Mouse (Mus musculus) kidney, embryonic 15.5 days (tissue): ENCODE data around the gene Gm8720. TPM values are rescaled to one million over a fixed set of nuclear protein-coding genes. Genes with fewer than 3 reads are reported as not detected.
"Not testable (repeated sequence)": the region's sequence is repeated elsewhere in the genome, so short reads cannot be mapped to it uniquely, and the experiment has no call there.

Experiments used
- ATAC-seq: fragments of 200-750 bp; cut with Nextera tagmentation; replicated peaks from 2 replicates; pipeline ENCODE4 v1.8.0; 2017; ENCODE audit warnings: moderate TSS enrichment; ENCODE audit not compliant: low FRiP score
- H3K27ac ChIP-seq: fragments of 300-500 bp; sonication (generic); 2 replicates; pipeline ENCODE4 v1.5.1; 2015; ENCODE audit warnings: mild to moderate bottlenecking, inconsistent platforms
- H3K27me3 ChIP-seq: fragments of 300-500 bp; sonication (generic); 2 replicates; pipeline ENCODE4 v1.6.1; 2015; ENCODE audit warnings: inconsistent platforms
- H3K36me3 ChIP-seq: fragments of 300-500 bp; sonication (generic); 2 replicates; pipeline ENCODE4 v1.6.1; 2015; ENCODE audit warnings: inconsistent platforms
- H3K4me1 ChIP-seq: fragments of 300-500 bp; sonication (generic); 2 replicates; pipeline ENCODE4 v1.6.1; 2015; ENCODE audit warnings: inconsistent platforms
- H3K4me2 ChIP-seq: fragments of 300-500 bp; sonication (generic); 2 replicates; pipeline ENCODE4 v1.6.1; 2015; ENCODE audit warnings: moderate library complexity, mild to moderate bottlenecking, inconsistent platforms
- H3K4me3 ChIP-seq: fragments of 300-500 bp; sonication (generic); replicated peaks from 2 replicates; pipeline ENCODE4 v1.5.1; 2015; ENCODE audit warnings: mild to moderate bottlenecking, inconsistent platforms
- H3K9ac ChIP-seq: fragments of 300-500 bp; sonication (generic); 2 replicates; pipeline ENCODE4 v1.6.1; 2015; ENCODE audit warnings: mild to moderate bottlenecking, inconsistent platforms
- H3K9me3 ChIP-seq: fragments of 300-500 bp; sonication (generic); replicated peaks from 2 replicates; pipeline ENCODE4 v1.6.1; 2016; ENCODE audit warnings: inconsistent platforms
- WGBS: fragments of 180-500 bp; shearing (Covaris S2); methylation state at CpG from one replicate; pipeline ENCODE4 v1.1.7; 2015; ENCODE audit warnings: mixed read lengths; 5-methylcytosine and 5-hydroxymethylcytosine counted together
- polyA plus RNA-seq: library from polyadenylated mRNA; unstranded; fragments of >200 nt; fragmentation: Nextera tagmentation; extraction: Ambion mirVana; gene quantifications from 2 replicates; pipeline ENCODE4 v1.2.1, GENCODE M21; 2015

Gm8720 gene
- polyA plus RNA-seq = not detected in 2 replicates

- H3K9ac ChIP-seq, H3K27me3 ChIP-seq, H3K27ac ChIP-seq, ATAC-seq, H3K4me2 ChIP-seq, H3K4me1 ChIP-seq, H3K36me3 ChIP-seq, H3K9me3 ChIP-seq, H3K4me3 ChIP-seq: not testable (repeated sequence)
- WGBS = no CpG with 5 or more reads among the region's 1 CpGs
Observed at GRCm38 (mm10) chr7:23067356-23067755, at the start of gene Gm8720. Gene Gm8720, minus strand, starts transcription at chr7:23067456.

- ATAC-seq = not testable (repeated sequence)
- no CpG with 5 or more reads among the region's 1 CpGs for WGBS
Observed at GRCm38 (mm10) chr7:23055240-23055639, 12.0 kb downstream of the Gm8720 start, which contains the start of gene Vmn1r163. Gene Vmn1r163, plus strand, starts transcription at chr7:23055540.

GRCm38 (mm10) chr7:23019823-23020222 is 47.4 kb downstream of the Gm8720 start, which contains the start of gene Gm4216:
Gene Gm4216, minus strand, starts transcription at chr7:23019923.
- H3K4me1 ChIP-seq, H3K9ac ChIP-seq, H3K4me3 ChIP-seq, H3K27ac ChIP-seq, H3K27me3 ChIP-seq, ATAC-seq, H3K4me2 ChIP-seq, H3K36me3 ChIP-seq, H3K9me3 ChIP-seq: not testable (repeated sequence)
- WGBS = no CpG with 5 or more reads among the region's 3 CpGs

More at GRCm38 (mm10) chr7:23055240-23055639, 12.0 kb downstream of the Gm8720 start, which contains the start of gene Vmn1r163:
- H3K27me3 ChIP-seq, H3K9me3 ChIP-seq, H3K4me3 ChIP-seq, H3K4me1 ChIP-seq, H3K36me3 ChIP-seq, H3K9ac ChIP-seq, H3K4me2 ChIP-seq, H3K27ac ChIP-seq: not testable (repeated sequence)

Other genes with a start within 250 kb of the Gm8720 start
- gene Vmn1r159, start 223.9 kb downstream of the Gm8720 start, polyA plus RNA-seq = not detected in 2 replicates
- gene Vmn1r160, start 196.2 kb downstream of the Gm8720 start, polyA plus RNA-seq = not detected in 2 replicates
- gene Gm4214, start 82.8 kb downstream of the Gm8720 start, polyA plus RNA-seq = not detected in 2 replicates
- gene Gm4216, start 47.5 kb downstream of the Gm8720 start, polyA plus RNA-seq = not detected in 2 replicates
- not detected in 2 replicates for gene Vmn1r163, start 11.9 kb downstream of the Gm8720 start, polyA plus RNA-seq
- gene Gm10662, start 77.0 kb upstream of the Gm8720 start, polyA plus RNA-seq = not detected in 2 replicates
- not detected in 2 replicates for gene Vmn1r165, start 149.9 kb upstream of the Gm8720 start, polyA plus RNA-seq
- not detected in 2 replicates for gene Vmn1r166, start 184.2 kb upstream of the Gm8720 start, polyA plus RNA-seq
- gene Gm6902, start 211.4 kb upstream of the Gm8720 start, polyA plus RNA-seq = not detected in 2 replicates
- not detected in 2 replicates for gene Nlrp4e, start 233.7 kb upstream of the Gm8720 start, polyA plus RNA-seq